Mouse (Mus musculus) cerebellum, postnatal 25 days (tissue): Measurements from ENCODE around the gene Mtus2.

ENCODE experiments used
- DNase-seq, 2 experiments: peaks; one replicate each; pipeline ENCODE4 v3.0.0; 2021; ENCODE audit warnings: mixed read lengths in 2 of 2

Gene Mtus2

DNA sequence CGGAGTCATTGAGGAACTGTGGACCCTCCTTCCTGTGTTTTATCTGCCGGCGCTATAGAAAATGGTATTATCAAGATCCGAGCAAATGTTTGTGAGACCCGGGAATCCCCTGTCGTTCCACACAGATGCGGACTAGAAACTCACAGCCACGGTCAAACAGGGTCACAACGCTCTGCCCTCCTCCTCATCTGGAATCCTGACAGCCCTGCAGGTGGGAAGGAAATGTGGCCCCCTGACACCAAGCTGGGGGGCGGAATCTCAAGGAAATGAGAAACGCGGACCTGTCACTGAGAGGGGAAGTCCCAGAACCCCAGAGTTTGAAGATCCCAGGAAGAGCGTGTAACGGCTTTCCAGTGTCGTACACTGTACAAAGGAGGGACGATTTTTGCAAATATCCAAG is 396.3 kb downstream of the Mtus2 start:
- no peak for DNase-seq

DNA sequence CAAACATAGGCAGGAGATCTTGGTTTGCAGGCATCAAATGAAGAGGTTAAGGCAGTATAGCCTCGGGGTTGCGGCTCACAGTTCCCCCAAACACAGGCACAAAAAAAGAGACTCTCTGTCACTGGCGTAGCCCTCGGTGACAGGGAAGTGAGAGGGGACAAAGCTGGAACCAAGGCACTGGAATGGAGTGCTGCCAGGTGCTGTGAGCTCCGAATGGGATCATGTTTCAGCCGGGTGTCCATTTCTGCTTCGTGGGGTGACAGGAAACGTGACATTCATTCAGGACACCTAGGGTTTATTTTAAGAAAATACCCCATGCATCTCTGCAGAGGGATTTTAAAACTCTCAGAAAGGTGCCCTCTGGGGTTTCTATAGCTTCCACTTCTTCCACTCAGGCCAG is 397.4 kb downstream of the Mtus2 start:
- no peak for DNase-seq

DNA sequence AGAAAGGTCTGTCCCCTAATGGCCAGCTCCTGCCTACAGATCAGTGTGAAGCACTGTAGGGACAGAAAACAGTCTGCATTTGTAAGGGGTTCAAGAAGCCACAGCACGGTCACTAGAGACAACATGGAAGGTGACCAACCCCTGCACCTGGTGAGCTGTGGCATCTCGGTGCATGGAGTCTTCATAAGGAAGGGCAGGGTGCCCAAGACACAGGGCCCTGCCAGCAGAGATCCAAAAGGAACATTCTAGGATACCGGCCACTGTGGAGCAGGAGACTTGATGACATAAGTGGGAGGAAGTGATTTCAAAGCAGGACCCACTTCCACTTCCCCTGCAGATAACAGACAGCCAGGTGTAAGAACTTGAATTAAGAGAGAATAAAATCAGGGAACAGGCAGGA is 398.7 kb downstream of the Mtus2 start:
- DNase-seq = no peak

DNA sequence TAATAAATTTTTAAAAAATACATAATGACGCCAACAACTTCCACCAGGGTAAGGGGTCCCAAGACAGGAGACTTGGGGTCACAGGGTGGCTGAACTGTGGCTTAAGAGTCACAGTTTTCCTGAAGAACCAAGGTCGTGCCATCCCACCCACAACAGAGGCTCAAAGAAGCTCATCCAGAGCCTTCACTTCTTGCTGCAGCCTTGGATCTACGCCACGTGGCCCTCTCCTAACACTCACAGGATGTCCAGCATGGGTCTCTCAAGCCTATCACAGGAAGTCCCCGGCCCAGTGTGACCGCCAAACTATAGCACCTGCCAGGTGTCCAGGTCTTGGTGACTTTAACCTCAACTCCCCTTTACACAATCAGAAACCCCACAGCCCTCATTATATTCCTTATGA is 400.0 kb downstream of the Mtus2 start:
- DNase-seq = no peak

DNA sequence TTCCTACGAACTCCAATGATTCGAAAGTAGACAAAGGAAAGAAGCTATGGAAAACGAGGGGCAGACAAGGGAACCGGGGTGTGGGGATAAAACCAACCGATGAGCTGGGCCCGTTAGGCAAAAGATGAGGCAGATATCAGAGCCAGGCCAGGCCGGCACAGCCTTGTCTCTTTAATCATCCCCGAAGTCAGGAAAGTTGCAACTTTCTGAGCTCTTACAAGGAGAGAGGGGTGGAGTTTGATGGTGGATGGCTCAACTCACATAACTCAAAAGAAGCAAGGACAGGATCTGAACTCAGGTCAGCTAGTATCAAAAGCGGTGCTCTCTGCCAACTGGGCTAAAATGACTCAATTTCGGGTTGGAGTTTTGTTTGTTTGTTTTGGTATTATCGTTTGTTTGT is 402.0 kb downstream of the Mtus2 start:
- no peak for DNase-seq

DNA sequence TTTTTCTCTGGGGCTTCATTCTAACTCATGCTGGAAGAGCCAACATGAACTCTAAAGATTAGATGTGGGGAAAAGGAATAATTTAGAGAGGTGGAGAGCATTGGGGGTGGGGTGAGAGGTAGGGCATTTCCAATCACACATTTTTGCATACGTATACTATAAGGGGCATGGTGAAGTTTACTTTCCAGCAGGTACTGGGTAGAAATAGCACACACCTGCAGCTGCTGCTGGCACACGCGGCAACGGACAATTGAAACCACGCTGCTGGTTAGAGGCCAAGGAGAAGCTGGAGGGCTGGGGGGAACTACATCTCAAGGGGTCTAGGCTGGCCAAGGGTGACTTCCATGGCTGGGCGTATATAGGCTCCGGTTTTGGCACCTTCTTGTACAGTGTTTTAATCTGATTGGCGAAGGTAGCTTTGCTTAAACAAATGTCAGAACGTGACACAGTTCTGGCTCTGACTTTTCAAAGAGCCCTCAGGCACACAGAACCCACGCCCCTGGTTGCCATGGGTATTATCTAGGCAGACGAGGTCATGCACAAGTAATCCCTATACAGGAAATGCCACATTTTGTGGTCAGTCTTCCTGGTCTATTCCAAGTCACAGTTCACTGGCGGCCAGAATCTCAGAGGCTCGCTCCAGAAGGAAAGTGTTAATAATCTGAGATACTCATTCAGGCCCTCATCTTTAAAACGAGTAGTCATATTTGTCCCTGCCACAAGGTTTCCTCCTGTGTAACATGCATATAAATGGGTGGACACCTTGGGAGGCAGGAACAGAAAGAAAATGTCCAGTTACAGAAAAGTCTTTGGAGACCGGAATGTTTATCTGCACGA is 404.0 kb downstream of the Mtus2 start:
- no peak for DNase-seq

DNA sequence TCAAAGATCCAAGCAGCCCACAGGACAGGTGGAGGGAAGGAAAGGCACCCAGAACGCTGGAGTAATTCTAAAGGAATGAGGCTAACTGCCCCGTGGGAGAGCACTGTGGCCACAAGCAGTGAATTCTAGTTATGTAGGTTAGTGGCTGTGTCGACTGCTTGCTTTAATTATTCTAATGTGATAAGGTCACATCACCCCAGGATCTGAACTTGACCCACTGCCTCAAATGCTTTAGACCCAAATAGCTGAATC is 404.6 kb downstream of the Mtus2 start:
- no peak for DNase-seq

DNA sequence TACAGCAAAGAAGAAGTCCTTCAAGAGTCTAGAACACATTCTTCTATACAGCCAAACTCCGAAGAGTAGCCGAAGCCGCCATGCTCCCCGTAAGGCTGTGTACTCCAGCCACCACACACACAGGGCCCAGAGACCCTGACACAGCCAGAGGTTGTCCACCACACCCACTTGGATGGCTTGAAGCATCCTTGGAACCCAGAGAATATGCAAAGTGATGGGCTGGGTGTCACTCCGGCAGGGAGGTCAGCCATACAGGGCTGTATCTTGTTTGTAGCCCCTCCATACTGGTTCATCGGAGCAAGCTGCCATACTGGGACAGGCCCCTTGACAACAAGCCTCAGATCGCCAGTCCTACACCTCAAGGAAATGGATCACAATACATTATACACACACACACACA is 405.2 kb downstream of the Mtus2 start:
- DNase-seq = no peak

DNA sequence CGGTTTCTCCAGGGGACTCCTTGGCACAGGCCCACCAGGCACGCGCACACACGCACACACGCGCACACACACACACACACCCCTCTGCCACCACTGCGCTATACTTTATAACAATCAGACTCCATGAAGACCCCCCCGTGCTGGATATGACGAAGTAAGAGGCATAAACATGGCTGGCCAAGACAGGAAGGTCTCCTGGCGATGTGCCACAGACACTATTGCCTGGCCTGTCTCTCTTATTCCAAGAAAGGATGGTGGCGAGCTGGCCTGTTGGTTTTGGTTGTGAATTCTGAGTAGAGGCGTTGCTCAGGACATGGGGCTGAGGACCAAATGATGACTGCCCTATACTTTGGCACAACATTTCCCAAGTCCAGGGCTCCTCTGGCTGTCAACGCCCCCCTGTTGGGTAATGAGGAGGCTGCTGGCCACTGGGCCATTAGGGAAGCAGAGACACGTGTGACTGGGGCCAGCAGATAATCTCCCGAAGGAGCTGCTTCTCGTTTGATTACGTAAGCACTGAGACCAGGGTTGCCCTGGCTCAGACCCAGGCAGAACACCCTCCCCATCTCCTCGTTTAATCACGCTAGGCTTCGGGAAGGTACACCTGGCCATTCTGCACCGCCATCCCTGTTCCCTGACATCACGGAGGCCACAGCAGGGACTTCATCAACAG is 406.5 kb downstream of the Mtus2 start:
- DNase-seq = no peak
